Mouse (Mus musculus) ovary, postnatal 14 days (tissue): Measurements from ENCODE around the gene Rnps1.
"Not testable (repeated sequence)": the region's sequence is repeated elsewhere in the genome, so short reads cannot be mapped to it uniquely, and the experiment has no call there.

ENCODE experiments used
- DNase-seq: peaks from one replicate; pipeline ENCODE4 v3.0.0; 2022; ENCODE audit warnings: low spot score

Rnps1 gene

GRCm38 (mm10) chr17:24414230-24414976 is at the start of gene Rnps1:
TSS of gene Rnps1 (plus strand) at chr17:24414565.
- peak; percentile 92 for DNase-seq

GRCm38 (mm10) chr17:24365863-24366262 is 48.5 kb upstream of the Rnps1 start:
- DNase-seq: no peak

- DNase-seq: no peak
Observed at GRCm38 (mm10) chr17:24375094-24375712, 39.2 kb upstream of the Rnps1 start.

GRCm38 (mm10) chr17:24375886-24376285 is 38.5 kb upstream of the Rnps1 start:
- DNase-seq: no peak

- no peak for DNase-seq
Observed at GRCm38 (mm10) chr17:24378496-24378895, 35.9 kb upstream of the Rnps1 start.

GRCm38 (mm10) chr17:24383789-24384188 is 30.6 kb upstream of the Rnps1 start:
- DNase-seq: no peak

- DNase-seq: no peak
Observed at GRCm38 (mm10) chr17:24388711-24389110, 25.7 kb upstream of the Rnps1 start.

GRCm38 (mm10) chr17:24389865-24390264 is 24.5 kb upstream of the Rnps1 start:
- peak; percentile 27 for DNase-seq

- DNase-seq: no peak
Observed at GRCm38 (mm10) chr17:24391149-24391548, 23.2 kb upstream of the Rnps1 start.

- no peak for DNase-seq
Observed at GRCm38 (mm10) chr17:24393527-24393926, 20.8 kb upstream of the Rnps1 start.

GRCm38 (mm10) chr17:24394456-24394855 is 19.9 kb upstream of the Rnps1 start:
- DNase-seq: no peak

- no peak for DNase-seq
Observed at GRCm38 (mm10) chr17:24402371-24402770, 12.0 kb upstream of the Rnps1 start.

- no peak for DNase-seq
Observed at GRCm38 (mm10) chr17:24407116-24407803, 7.1 kb upstream of the Rnps1 start.

GRCm38 (mm10) chr17:24413557-24414211 is 681 bp upstream of the Rnps1 start:
- DNase-seq: no peak

GRCm38 (mm10) chr17:24415011-24415410 is 646 bp downstream of the Rnps1 start:
- no peak for DNase-seq

- DNase-seq: no peak
Observed at GRCm38 (mm10) chr17:24416051-24416652, 1.8 kb downstream of the Rnps1 start.

GRCm38 (mm10) chr17:24423114-24423513 is 8.7 kb downstream of the Rnps1 start:
- no peak for DNase-seq

- no peak for DNase-seq
Observed at GRCm38 (mm10) chr17:24424489-24424888, 10.1 kb downstream of the Rnps1 start.

- not testable (repeated sequence) for DNase-seq
Observed at GRCm38 (mm10) chr17:24425326-24425725, 11.0 kb downstream of the Rnps1 start.

GRCm38 (mm10) chr17:24425905-24426304 is 11.5 kb downstream of the Rnps1 start:
- DNase-seq: no peak

GRCm38 (mm10) chr17:24426471-24427169 is 12.3 kb downstream of the Rnps1 start, which contains the start of gene Eci1:
TSS of gene Eci1 (plus strand) at chr17:24426641.
- DNase-seq: peak; percentile 91
